Mouse (Mus musculus): Measurements from ENCODE around the gene Cdca5. TPM values are rescaled to one million over a fixed set of nuclear protein-coding genes. Genes with fewer than 3 reads are reported as not detected.
A peak's percentile ranks its signal among the peaks of the same experiment; 100 is the strongest.

Cdca5 gene
- polyA plus RNA-seq, 1 experiment from 2014 or later: 47.2 TPM

- H3K4me1 ChIP-seq: peaks cover 46% of the 10 kb centered on the region
- H3K27ac ChIP-seq: no peak overlapping the region
- ATAC-seq (ENCODE audit: borderline replicate concordance, extremely low read depth, low FRiP score, low TSS enrichment): no peak
- H3K27me3 ChIP-seq: no peaks in the 10 kb centered on the region
- 0 out of 2 replicates have a peak overlapping the region, but pooled peaks have one; percentile 90 for H3K4me3 ChIP-seq
- H3K9ac ChIP-seq: no peak overlapping the region
- WGBS: 88% methylated on average over 6 of the region's 6 CpGs
- peak overlapping the region; percentile 92; the same call in 1 of the 2 replicates for H3K4me2 ChIP-seq
- H3K36me3 ChIP-seq: peaks cover 16% of the 10 kb centered on the region
- H3K9me3 ChIP-seq: no peaks in the 10 kb centered on the region
Measured at GRCm38 (mm10) chr19:6063081-6063480, 21.7 kb upstream of the Cdca5 start.

- Histone ChIP-seq H3K9me3 (no peaks in the 10 kb centered on the region), H3K4me2 (peak overlapping the region; percentile 96), H3K4me1 (peaks cover 34% of the 10 kb centered on the region), H3K27me3 (no peaks in the 10 kb centered on the region), H3K4me3 (peak overlapping the region; percentile 50), H3K27ac (peak overlapping the region; percentile 54; the same call in 1 of the 2 replicates), H3K36me3 (peaks cover 29% of the 10 kb centered on the region), H3K9ac (peak overlapping the region; percentile 52)
- no peak for ATAC-seq (ENCODE audit: borderline replicate concordance, extremely low read depth, low FRiP score, low TSS enrichment)
- WGBS: 28% methylated on average over 5 of the region's 5 CpGs
Measured at GRCm38 (mm10) chr19:6066571-6066970, 18.2 kb upstream of the Cdca5 start.

- peak; percentile 36; the same call in 1 of the 2 replicates for ATAC-seq (ENCODE audit: borderline replicate concordance, extremely low read depth, low FRiP score, low TSS enrichment)
- Histone ChIP-seq H3K27ac (peak overlapping the region; percentile 54), H3K4me1 (peaks cover 29% of the 10 kb centered on the region), H3K9me3 (no peaks in the 10 kb centered on the region), H3K4me3 (peak overlapping the region; percentile 50), H3K36me3 (peaks cover 29% of the 10 kb centered on the region), H3K4me2 (peak overlapping the region; percentile 96), H3K27me3 (no peaks in the 10 kb centered on the region), H3K9ac (peak overlapping the region; percentile 52)
- under 1% methylated on average over 30 of the region's 30 CpGs for WGBS
Measured at GRCm38 (mm10) chr19:6067011-6067723, 17.6 kb upstream of the Cdca5 start.

DNA sequence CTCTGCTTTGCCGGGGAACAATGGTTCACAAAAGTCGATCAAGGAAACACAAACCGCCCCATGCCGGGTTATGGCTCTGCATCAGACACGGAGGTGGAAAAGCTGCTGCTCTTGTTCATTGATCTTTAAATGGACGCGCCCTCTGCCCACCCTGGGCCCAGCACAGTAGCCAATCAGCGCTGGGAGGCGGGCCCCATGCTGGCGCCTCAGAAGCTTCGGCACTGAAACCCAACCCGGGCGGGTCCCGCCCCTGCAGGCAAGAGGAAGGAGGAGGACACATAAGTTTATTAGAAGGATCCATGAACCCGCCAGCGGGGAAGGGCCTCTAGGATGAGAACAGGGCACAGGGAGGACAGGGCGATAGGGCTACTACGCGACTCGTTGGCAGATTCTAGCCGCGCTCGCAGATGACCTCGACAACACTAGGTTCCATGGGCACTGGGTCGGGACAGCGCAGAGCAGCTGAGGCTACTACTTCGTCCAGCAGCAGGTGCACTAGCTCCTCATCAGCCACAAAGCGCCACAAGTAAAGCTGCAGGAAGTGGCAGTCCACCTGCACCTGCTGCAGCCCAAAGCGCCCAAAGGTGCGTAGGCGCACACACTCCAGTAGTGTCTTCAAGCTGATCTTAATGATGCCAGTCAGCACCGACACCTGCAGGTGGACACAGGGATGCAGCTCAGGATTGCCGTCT, 16.9 kb upstream of the Cdca5 start, which contains the start of gene Tm7sf2:
Gene Tm7sf2, minus strand, starts transcription at position 650 of the 692 bp plus-strand sequence.
- 9% methylated on average over 33 of the region's 33 CpGs for WGBS
- peaks cover 29% of the 10 kb centered on the region for H3K36me3 ChIP-seq
- peak within 1 kb of the TSS; percentile 50 for H3K4me3 ChIP-seq
- peak; percentile 92 for ATAC-seq (ENCODE audit: borderline replicate concordance, extremely low read depth, low FRiP score, low TSS enrichment)
- peak within 1 kb of the TSS; percentile 52 for H3K9ac ChIP-seq
- peak within 1 kb of the TSS; percentile 96 for H3K4me2 ChIP-seq
- no peaks in the 10 kb centered on the region for H3K9me3 ChIP-seq
- H3K27me3 ChIP-seq: no peaks in the 10 kb centered on the region
- peak within 1 kb of the TSS; percentile 54 for H3K27ac ChIP-seq
- H3K4me1 ChIP-seq: peaks cover 22% of the 10 kb centered on the region

GRCm38 (mm10) chr19:6068951-6069350, 15.8 kb upstream of the Cdca5 start:
- no peak overlapping the region for H3K9ac ChIP-seq
- H3K36me3 ChIP-seq: peaks cover 29% of the 10 kb centered on the region
- no peak overlapping the region for H3K4me2 ChIP-seq
- H3K27ac ChIP-seq: no peak overlapping the region
- peaks cover 20% of the 10 kb centered on the region for H3K4me1 ChIP-seq
- no peak for ATAC-seq (ENCODE audit: borderline replicate concordance, extremely low read depth, low FRiP score, low TSS enrichment)
- no peaks in the 10 kb centered on the region for H3K27me3 ChIP-seq
- no peaks in the 10 kb centered on the region for H3K9me3 ChIP-seq
- WGBS: 80% methylated on average over 4 of the region's 4 CpGs
- no peak overlapping the region for H3K4me3 ChIP-seq

DNA sequence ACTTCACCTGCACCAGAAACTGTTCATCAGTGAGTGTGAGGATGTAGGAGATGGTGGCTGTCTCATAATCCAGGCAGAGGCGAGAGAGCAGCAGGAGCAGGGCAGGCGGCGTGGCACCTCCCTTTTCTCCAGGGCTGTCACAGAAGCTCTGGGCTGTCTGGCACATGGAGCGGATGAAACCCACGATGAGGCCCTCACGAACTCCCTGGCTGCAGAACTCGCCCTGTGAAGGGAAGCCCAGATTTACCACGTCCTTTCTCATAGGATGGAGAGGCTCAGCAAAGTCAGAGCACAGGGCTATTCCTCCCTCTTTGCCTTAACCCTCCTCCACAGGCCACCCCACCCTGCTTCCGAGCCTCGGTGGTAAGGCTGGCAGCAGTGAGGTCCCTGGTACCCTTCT, 14.9 kb upstream of the Cdca5 start:
- H3K27ac ChIP-seq: no peak overlapping the region
- H3K4me3 ChIP-seq: no peak overlapping the region
- H3K36me3 ChIP-seq: peaks cover 29% of the 10 kb centered on the region
- H3K4me2 ChIP-seq: no peak overlapping the region
- no peaks in the 10 kb centered on the region for H3K9me3 ChIP-seq
- no peaks in the 10 kb centered on the region for H3K27me3 ChIP-seq
- 87% methylated on average over 10 of the region's 10 CpGs for WGBS
- H3K9ac ChIP-seq: no peak overlapping the region
- peaks cover 20% of the 10 kb centered on the region for H3K4me1 ChIP-seq
- no peak for ATAC-seq (ENCODE audit: borderline replicate concordance, extremely low read depth, low FRiP score, low TSS enrichment)

DNA sequence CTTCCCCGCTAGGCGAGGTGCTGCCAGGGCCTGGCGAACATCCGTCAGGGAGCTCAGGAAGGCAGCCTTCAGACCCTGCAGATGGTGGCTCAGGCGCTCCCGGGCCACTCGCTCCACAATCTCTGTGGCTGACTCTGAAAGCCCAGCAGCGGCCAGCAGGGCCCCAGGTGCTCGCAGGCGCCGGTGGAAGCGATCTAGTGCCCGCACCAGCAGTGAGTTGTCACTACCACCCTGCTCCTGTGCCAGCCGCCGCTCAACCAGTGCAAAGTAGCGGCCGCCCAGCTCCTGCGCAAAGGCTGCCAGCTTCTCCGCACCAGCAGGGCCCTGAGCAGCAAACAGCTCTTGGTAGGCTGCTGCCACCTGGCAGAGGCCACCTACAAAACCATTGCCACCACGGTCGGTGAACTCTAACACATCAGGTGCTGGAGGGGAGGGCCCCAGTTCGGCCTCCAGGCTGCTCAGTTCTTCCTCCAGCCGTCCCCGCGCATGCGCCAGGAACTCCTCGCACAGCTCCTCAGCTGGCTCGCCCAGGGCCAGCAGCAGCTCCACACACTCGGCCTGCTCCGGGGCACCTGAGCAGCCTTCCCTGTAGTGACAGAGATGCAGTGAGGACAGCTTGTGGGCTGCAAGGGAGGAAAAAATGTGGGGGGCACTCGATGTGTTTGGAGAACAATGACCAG, 14.1 kb upstream of the Cdca5 start:
- Histone ChIP-seq H3K9ac (no peak overlapping the region), H3K4me1 (peaks cover 20% of the 10 kb centered on the region), H3K36me3 (peaks cover 29% of the 10 kb centered on the region), H3K27me3 (no peaks in the 10 kb centered on the region), H3K9me3 (no peaks in the 10 kb centered on the region), H3K27ac (no peak overlapping the region), H3K4me2 (no peak overlapping the region), H3K4me3 (no peak overlapping the region)
- ATAC-seq (ENCODE audit: borderline replicate concordance, extremely low read depth, low FRiP score, low TSS enrichment): no peak
- WGBS: 85% methylated on average over 31 of the region's 31 CpGs

GRCm38 (mm10) chr19:6071261-6071660, 13.5 kb upstream of the Cdca5 start:
- H3K27ac ChIP-seq: no peak overlapping the region
- H3K4me3 ChIP-seq: no peak overlapping the region
- ATAC-seq (ENCODE audit: borderline replicate concordance, extremely low read depth, low FRiP score, low TSS enrichment): no peak
- H3K4me2 ChIP-seq: no peak overlapping the region
- H3K4me1 ChIP-seq: peaks cover 24% of the 10 kb centered on the region
- H3K9ac ChIP-seq: no peak overlapping the region
- 89% methylated on average over 19 of the region's 19 CpGs for WGBS
- H3K36me3 ChIP-seq: peaks cover 29% of the 10 kb centered on the region
- no peaks in the 10 kb centered on the region for H3K9me3 ChIP-seq
- H3K27me3 ChIP-seq: no peaks in the 10 kb centered on the region

GRCm38 (mm10) chr19:6073889-6074288, 10.9 kb upstream of the Cdca5 start:
- 90% methylated on average over 5 of the region's 5 CpGs for WGBS
- Histone ChIP-seq H3K9me3 (no peaks in the 10 kb centered on the region), H3K4me1 (peaks cover 16% of the 10 kb centered on the region), H3K27me3 (no peaks in the 10 kb centered on the region), H3K27ac (no peak overlapping the region), H3K4me2 (no peak overlapping the region), H3K9ac (no peak overlapping the region), H3K4me3 (no peak overlapping the region), H3K36me3 (peaks cover 27% of the 10 kb centered on the region)
- no peak for ATAC-seq (ENCODE audit: borderline replicate concordance, extremely low read depth, low FRiP score, low TSS enrichment)

GRCm38 (mm10) chr19:6076564-6077393, 8.0 kb upstream of the Cdca5 start, which contains the start of gene Vps51:
Gene Vps51 (minus strand): TSS chr19:6077231.
- H3K27me3 ChIP-seq: no peaks in the 10 kb centered on the region
- H3K4me2 ChIP-seq: peak within 1 kb of the TSS; percentile 67
- under 1% methylated on average over 33 of the region's 33 CpGs for WGBS
- H3K36me3 ChIP-seq: peaks cover 19% of the 10 kb centered on the region
- H3K27ac ChIP-seq: peak within 1 kb of the TSS; percentile 87
- H3K4me1 ChIP-seq: peaks cover 16% of the 10 kb centered on the region
- peak within 1 kb of the TSS; percentile 76 for H3K4me3 ChIP-seq
- ATAC-seq (ENCODE audit: borderline replicate concordance, extremely low read depth, low FRiP score, low TSS enrichment): peak; percentile 81
- H3K9ac ChIP-seq: peak within 1 kb of the TSS; percentile 79
- no peaks in the 10 kb centered on the region for H3K9me3 ChIP-seq

GRCm38 (mm10) chr19:6079983-6080480, 4.8 kb upstream of the Cdca5 start, which contains the start of gene Tmem262:
Gene Tmem262 (plus strand): TSS chr19:6080033.
- WGBS: 88% methylated on average over 12 of the region's 12 CpGs
- Histone ChIP-seq H3K4me2 (no peak within 1 kb of the TSS), H3K27me3 (no peaks in the 10 kb centered on the region), H3K9ac (no peak within 1 kb of the TSS), H3K4me3 (no peak within 1 kb of the TSS), H3K36me3 (peaks cover 28% of the 10 kb centered on the region), H3K27ac (no peak within 1 kb of the TSS), H3K9me3 (no peaks in the 10 kb centered on the region), H3K4me1 (peaks cover 26% of the 10 kb centered on the region)
- ATAC-seq (ENCODE audit: borderline replicate concordance, extremely low read depth, low FRiP score, low TSS enrichment): no peak
